Mouse (Mus musculus) CH12.LX (cell line): ENCODE measurements around the gene Inafm2. TPM values are rescaled to one million over a fixed set of nuclear protein-coding genes. Genes with fewer than 3 reads are reported as not detected.

Experiments
- DNase-seq: peaks from one replicate; pipeline ENCODE4 v3.0.0-alpha.2; 2013; ENCODE audit errors: extremely low read depth
- H3K27ac ChIP-seq: 2 replicates; pipeline ENCODE4 v1.5.1; 2012; ENCODE audit warnings: low read depth, mild to moderate bottlenecking, control low read depth, moderate library complexity; ENCODE audit not compliant: insufficient read depth
- H3K27me3 ChIP-seq: replicated peaks from 2 replicates; pipeline ENCODE3; 2012; ENCODE audit warnings: inconsistent platforms
- H3K36me3 ChIP-seq, 2 experiments: replicated peaks in 1 of 2; 2 replicates each; pipeline versions ENCODE3 to v1.6.1; 2012; ENCODE audit warnings: inconsistent platforms in 1 of 2, low read length in 1 of 2, mild to moderate bottlenecking in 1 of 2, mixed read lengths in 1 of 2, moderate library complexity in 1 of 2; ENCODE audit not compliant: control insufficient read depth in 1 of 2, insufficient read depth in 1 of 2
- H3K4me1 ChIP-seq, 2 experiments: 2 replicates each; pipeline ENCODE4 v1.6.1; 2012; ENCODE audit warnings: inconsistent platforms in 1 of 2, moderate library complexity in 1 of 2; ENCODE audit not compliant: insufficient read depth in 2 of 2, control insufficient read depth in 1 of 2
- H3K4me2 ChIP-seq: 2 replicates; pipeline ENCODE4 v1.6.1; 2012; ENCODE audit warnings: low read depth, mild to moderate bottlenecking, control low read depth; ENCODE audit not compliant: poor library complexity, insufficient read depth, severe bottlenecking
- H3K4me3 ChIP-seq, 3 experiments: fragments of 150-350 bp in 1 of 3; sonication (generic) in 1 of 3; replicated peaks in 1 of 3; 2 replicates each; pipeline versions ENCODE3 to v1.5.1; 2011 to 2012; ENCODE audit warnings: low read depth in 2 of 3, low read length in 2 of 3, mild to moderate bottlenecking in 2 of 3, moderate library complexity in 2 of 3, control low read depth in 1 of 3, improper control_type of control experiment in 1 of 3, inconsistent platforms in 1 of 3, mixed read lengths in 1 of 3; ENCODE audit not compliant: poor library complexity in 1 of 3
- H3K79me2 ChIP-seq: replicated peaks from 2 replicates; pipeline ENCODE4 v1.6.1; 2012; ENCODE audit warnings: mild to moderate bottlenecking, moderate library complexity; ENCODE audit not compliant: control insufficient read depth, poor library complexity, insufficient read depth, severe bottlenecking; ENCODE audit errors: extremely low read depth
- H3K9ac ChIP-seq: 2 replicates; pipeline ENCODE4 v1.6.1; 2012; ENCODE audit warnings: low read depth, mild to moderate bottlenecking, control low read depth, moderate library complexity; ENCODE audit not compliant: insufficient read depth
- H3K9me3 ChIP-seq: replicated peaks from 2 replicates; pipeline ENCODE3; 2012; ENCODE audit warnings: low read length, inconsistent platforms, mixed read lengths
- EP300 ChIP-seq: IDR thresholded peaks from 2 replicates; pipeline ENCODE4 v1.6.1; 2011; ENCODE audit warnings: low read length, improper control_type of control experiment
- ETS1 ChIP-seq: conservative IDR thresholded peaks from 2 replicates; pipeline ENCODE4 v1.6.1; 2012; ENCODE audit warnings: low read depth, mild to moderate bottlenecking, inconsistent platforms, low read length, improper control_type of control experiment, moderate library complexity
- HCFC1 ChIP-seq: IDR thresholded peaks from 2 replicates; pipeline ENCODE4 v1.6.1; 2012; ENCODE audit warnings: low read depth, mild to moderate bottlenecking, inconsistent platforms, low read length, improper control_type of control experiment
- IRF4 ChIP-seq: IDR thresholded peaks from 2 replicates; pipeline ENCODE4 v1.6.1; 2014; ENCODE audit warnings: low read depth, mild to moderate bottlenecking, inconsistent platforms, low read length, improper control_type of control experiment
- JUN ChIP-seq: IDR thresholded peaks from 2 replicates; pipeline ENCODE4 v1.6.1; 2011; ENCODE audit warnings: low read depth, mild to moderate bottlenecking, low read length, improper control_type of control experiment, moderate library complexity; ENCODE audit not compliant: insufficient read depth
- KAT2A ChIP-seq: IDR thresholded peaks from 2 replicates; pipeline ENCODE4 v1.6.1; 2012; ENCODE audit warnings: low read length, improper control_type of control experiment, inconsistent platforms; ENCODE audit not compliant: insufficient replicate concordance
- MAX ChIP-seq: IDR thresholded peaks from 2 replicates; pipeline ENCODE4 v1.6.1; 2011; ENCODE audit warnings: low read length, improper control_type of control experiment
- MAZ ChIP-seq: IDR thresholded peaks from 2 replicates; pipeline ENCODE4 v1.6.1; 2012; ENCODE audit warnings: low read depth, mild to moderate bottlenecking, inconsistent platforms, low read length, improper control_type of control experiment, moderate library complexity
- MXI1 ChIP-seq: IDR thresholded peaks from 2 replicates; pipeline ENCODE4 v1.6.1; 2011; ENCODE audit warnings: mild to moderate bottlenecking, low read depth, low read length, improper control_type of control experiment
- MYC ChIP-seq: IDR thresholded peaks from 2 replicates; pipeline ENCODE4 v1.6.1; 2011; ENCODE audit warnings: low read depth, mild to moderate bottlenecking, improper control_type of control experiment, low read length
- NELFE ChIP-seq: IDR thresholded peaks from 2 replicates; pipeline ENCODE4 v1.6.1; 2011; ENCODE audit warnings: low read depth, low read length, improper control_type of control experiment
- PAX5 ChIP-seq: IDR thresholded peaks from 2 replicates; pipeline ENCODE4 v1.6.1; 2012; ENCODE audit warnings: low read length, inconsistent platforms, mixed read lengths
- RAD21 ChIP-seq: IDR thresholded peaks from 2 replicates; pipeline ENCODE4 v1.6.1; 2011; ENCODE audit warnings: low read depth, mild to moderate bottlenecking, low read length, improper control_type of control experiment, moderate library complexity
- SIN3A ChIP-seq: IDR thresholded peaks from 2 replicates; pipeline ENCODE4 v1.6.1; 2012; ENCODE audit warnings: low read length, improper control_type of control experiment, inconsistent platforms
- SMC3 ChIP-seq: IDR thresholded peaks from 2 replicates; pipeline ENCODE4 v1.6.1; 2011; ENCODE audit warnings: low read depth, low read length, improper control_type of control experiment
- TBP ChIP-seq: conservative IDR thresholded peaks from 2 replicates; pipeline ENCODE4 v1.6.1; 2011; ENCODE audit warnings: low read depth, low read length, improper control_type of control experiment
- TCF12 ChIP-seq: IDR thresholded peaks from 2 replicates; pipeline ENCODE4 v1.6.1; 2014; ENCODE audit warnings: low read depth, mild to moderate bottlenecking, inconsistent platforms, low read length, improper control_type of control experiment
- UBTF ChIP-seq: IDR thresholded peaks from 2 replicates; pipeline ENCODE4 v1.6.1; 2012; ENCODE audit warnings: low read depth, mild to moderate bottlenecking, inconsistent platforms, low read length, improper control_type of control experiment, moderate library complexity
- USF1 ChIP-seq: IDR thresholded peaks from 2 replicates; pipeline ENCODE4 v1.6.1; 2014; ENCODE audit warnings: low read depth, mild to moderate bottlenecking, inconsistent platforms, low read length, improper control_type of control experiment
- ZC3H11A ChIP-seq: IDR thresholded peaks from 2 replicates; pipeline ENCODE4 v1.6.1; 2012; ENCODE audit warnings: low read depth, mild to moderate bottlenecking, inconsistent platforms, low read length, improper control_type of control experiment
- ZKSCAN1 ChIP-seq: IDR thresholded peaks from 2 replicates; pipeline ENCODE4 v1.6.1; 2012; ENCODE audit warnings: low read depth, inconsistent platforms, low read length, improper control_type of control experiment, borderline replicate concordance
- dilution Hi-C: fragments of 300-500 bp; cut with MboI; formaldehyde crosslinking; loops from 2 replicates; pipeline ENCODE4 v1.14.3; 2020; ENCODE audit warnings: low sequenced_read_pairs; ENCODE audit not compliant: extremely low pct_unique_long_range_greater_than_20kb, extremely low pct_ligation_motif_present
- in situ Hi-C: fragments of 300-500 bp; cut with MboI; formaldehyde crosslinking; loops from 3 replicates; pipeline ENCODE4 v1.14.3; 2019; ENCODE audit warnings: low sequenced_read_pairs, low pct_ligation_motif_present, low pct_unique_long_range_greater_than_20kb, mixed read lengths
- polyA plus RNA-seq: library from polyadenylated mRNA; unstranded; fragments of >175 nt; gene quantifications from 2 replicates; pipeline ENCODE4 v1.2.1, GENCODE M21; 2012; ENCODE audit warnings: low read depth; ENCODE audit not compliant: insufficient read length
- total RNA-seq, 2 experiments: library from RNA; depleted of rRNA; stranded (reverse); fragments of 300-350 nt in 1 of 2; fragments of >200 nt in 1 of 2; gene quantifications; 2 replicates each; pipeline ENCODE4 v1.2.3; 2012 to 2014

Inafm2 gene
- total and polyA plus RNA-seq, 3 experiments = 2.7 to 4.2 (median 3.6) TPM

GRCm38 (mm10) chr2:118779504-118780480, 34.2 kb downstream of the Inafm2 start, which contains the start of gene Disp2 (continued):
- TF ChIP-seq TBP = no peak
- no peak for TF ChIP-seq EP300
- no peak for TF ChIP-seq KAT2A
- no peak for TF ChIP-seq IRF4
- TF ChIP-seq ZC3H11A = no peak
- no peak for TF ChIP-seq UBTF
- peak; percentile 50; the same call in 1 of the 2 replicates for TF ChIP-seq TCF12
- no peak for TF ChIP-seq MYC
- peak; percentile 5 for TF ChIP-seq RAD21
- peak; percentile 78 for TF ChIP-seq MAX
- TF ChIP-seq SIN3A = peak; percentile 98
- TF ChIP-seq PAX5 = no peak
- TF ChIP-seq MXI1 = peak; percentile 99
- TF ChIP-seq JUN = no peak
- TF ChIP-seq HCFC1 = peak; percentile 19; the same call in 1 of the 2 replicates

GRCm38 (mm10) chr2:118781115-118781514, 35.6 kb downstream of the Inafm2 start:
- Histone ChIP-seq H3K9ac (no peak overlapping the region), H3K4me2 (no peak overlapping the region), H3K79me2 (no peaks in the 10 kb centered on the region), H3K4me1 (peaks cover 0 to 13% of the 10 kb centered on the region in 2 experiments; a peak in 2 of 4 replicates), H3K9me3 (no peaks in the 10 kb centered on the region), H3K4me3 (no peak overlapping the region), H3K27me3 (peaks cover 80% of the 10 kb centered on the region), H3K27ac (no peak overlapping the region), H3K36me3 (no peaks in the 10 kb centered on the region)
- in situ Hi-C loops (no loop called here), dilution Hi-C loops (no loop called here)
- no peak for TF ChIP-seq ZKSCAN1
- TF ChIP-seq TCF12 = no peak
- no peak for TF ChIP-seq USF1
- DNase-seq = no peak

GRCm38 (mm10) chr2:118782303-118782702, 36.7 kb downstream of the Inafm2 start:
- dilution Hi-C loops = no loop called here
- Histone ChIP-seq H3K4me1 (peaks cover 0 to 13% of the 10 kb centered on the region in 2 experiments; a peak in 2 of 4 replicates), H3K4me3 (no peak overlapping the region), H3K4me2 (no peak overlapping the region), H3K9ac (no peak overlapping the region), H3K27ac (no peak overlapping the region), H3K36me3 (no peaks in the 10 kb centered on the region), H3K79me2 (no peaks in the 10 kb centered on the region), H3K27me3 (peaks cover 84% of the 10 kb centered on the region), H3K9me3 (no peaks in the 10 kb centered on the region)
- no peak for DNase-seq
- TF ChIP-seq MAZ (no peak), ETS1 (no peak), MAX (no peak), JUN (no peak), KAT2A (no peak), NELFE (no peak), PAX5 (no peak), RAD21 (no peak), MYC (no peak), SMC3 (no peak)
- in situ Hi-C loops = no loop called here
